Mouse (Mus musculus): ENCODE measurements around the gene Arhgap21.

DNA sequence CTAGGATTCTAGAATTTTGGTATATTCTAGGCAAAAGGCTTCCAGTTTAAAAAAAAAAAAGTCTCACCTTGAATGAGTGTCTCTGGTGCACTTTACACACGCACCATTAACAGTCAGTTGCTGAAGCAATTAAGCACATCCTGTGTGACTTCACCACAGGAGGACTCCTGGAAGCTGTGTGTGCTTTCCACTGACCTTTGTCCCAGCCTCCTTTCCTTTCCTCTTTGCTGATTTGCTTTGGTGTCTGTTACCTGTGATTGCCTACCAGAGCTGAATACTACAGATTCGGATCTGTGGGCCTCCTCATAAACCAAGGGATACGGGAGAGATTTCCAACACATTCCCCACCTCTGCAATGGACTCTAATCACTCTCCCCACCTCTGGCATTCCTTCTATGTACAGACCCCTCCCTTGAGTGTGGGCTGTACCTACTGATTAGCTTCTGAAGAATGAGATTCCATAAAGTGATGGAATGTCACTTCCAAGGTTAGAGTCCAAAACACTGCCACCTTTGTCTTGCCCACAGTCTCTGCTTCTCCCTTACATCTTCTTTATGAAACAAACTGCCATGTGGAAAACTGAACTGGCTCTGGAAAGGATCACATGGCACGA lies 32.0 kb downstream of the Arhgap21 start:
- TF ChIP-seq GATA1 (IDR thresholded peaks at IDR 0.05; ENCODE audit: low read length) (no peak), TAL1 (IDR thresholded peaks at IDR 0.05; ENCODE audit: low read length) (no peak)

Data from erythroblast, embryonic 14.5 days (primary cell).